Mouse (Mus musculus): ENCODE measurements at regions not wholly inside any gene's neighbourhood (a gene's known extent, or its start where the extent isn't known, plus 50 kb on each side); places are given as distances from the start of the nearest gene placed in this dataset.

GRCm38 (mm10) chr2:113903006-113903545 lies 54.6 kb upstream of the Arhgap11a start:
- no peak for TF ChIP-seq CTCF (IDR thresholded peaks at IDR 0.05; ENCODE audit: borderline replicate concordance, control insufficient read depth, extremely low read depth, insufficient read depth, low read length, poor library complexity)
- no peak for TF ChIP-seq POLR2A (IDR thresholded peaks at IDR 0.05; ENCODE audit: control insufficient read depth, extremely low read depth, insufficient read depth, low read length, poor library complexity)

All from thymus, adult 2 months (tissue).